Mouse (Mus musculus): ENCODE results near the gene Olfr38. TPM values are rescaled to one million over a fixed set of nuclear protein-coding genes. Genes with fewer than 3 reads are reported as not detected.

Gene Olfr38
- polyA plus RNA-seq (2016; fragmentation: Nextera tagmentation; extraction: Ambion mirVana): not detected in 2 replicates

DNA sequence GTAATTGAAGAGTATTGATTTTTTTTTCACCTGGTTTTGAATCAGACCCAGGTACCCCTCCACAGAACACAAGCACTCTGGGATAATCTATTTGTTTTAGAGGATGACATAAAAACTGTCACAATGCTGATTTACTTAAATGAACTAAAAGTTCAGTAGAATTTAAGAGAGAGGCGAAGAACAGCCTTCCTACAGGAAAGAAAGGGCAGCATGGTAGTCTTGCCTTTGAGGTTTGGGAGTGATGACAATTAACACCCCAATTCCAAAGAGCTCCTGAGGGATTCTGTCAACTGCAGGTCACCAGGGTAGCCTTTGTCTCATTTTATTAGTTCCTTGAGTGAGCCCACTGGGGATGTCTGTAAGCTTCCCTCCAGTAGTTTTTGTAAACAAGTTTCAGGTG is at the start of gene Olfr38:
TSS of gene Olfr38 (plus strand) at position 301 of the 400 bp plus-strand sequence.
- H3K4me3 ChIP-seq: no peak within 1 kb of the TSS
- WGBS: 48% methylated on average over 1 of the region's 1 CpGs
- no peaks in the 10 kb centered on the region for H3K27me3 ChIP-seq (replicated peaks)
- no peaks in the 10 kb centered on the region for H3K4me1 ChIP-seq
- no peak within 1 kb of the TSS for H3K9ac ChIP-seq
- H3K27ac ChIP-seq: no peak within 1 kb of the TSS
- H3K4me2 ChIP-seq (replicated peaks): no peak within 1 kb of the TSS
- H3K36me3 ChIP-seq: no peaks in the 10 kb centered on the region
- ATAC-seq (ENCODE audit: low FRiP score, low read depth): no peak
- no peaks in the 10 kb centered on the region for H3K9me3 ChIP-seq

GRCm38 (mm10) chr6:42709291-42710211 is 46.7 kb upstream of the Olfr38 start, which contains the start of gene Tcaf1:
Gene Tcaf1 (minus strand): TSS chr6:42710088.
- WGBS: under 1% methylated on average over 28 of the region's 28 CpGs
- H3K27me3 ChIP-seq (replicated peaks): no peaks in the 10 kb centered on the region
- ATAC-seq (ENCODE audit: low FRiP score, low read depth): peak; percentile 99
- no peaks in the 10 kb centered on the region for H3K9me3 ChIP-seq
- H3K9ac ChIP-seq: peak within 1 kb of the TSS; percentile 75
- peak within 1 kb of the TSS; percentile 72 for H3K27ac ChIP-seq
- peaks cover 14% of the 10 kb centered on the region; the same call in 1 of the 2 replicates for H3K4me1 ChIP-seq
- H3K36me3 ChIP-seq: no peaks in the 10 kb centered on the region
- H3K4me2 ChIP-seq (replicated peaks): peak within 1 kb of the TSS; percentile 74
- H3K4me3 ChIP-seq: peak within 1 kb of the TSS; percentile 52

DNA sequence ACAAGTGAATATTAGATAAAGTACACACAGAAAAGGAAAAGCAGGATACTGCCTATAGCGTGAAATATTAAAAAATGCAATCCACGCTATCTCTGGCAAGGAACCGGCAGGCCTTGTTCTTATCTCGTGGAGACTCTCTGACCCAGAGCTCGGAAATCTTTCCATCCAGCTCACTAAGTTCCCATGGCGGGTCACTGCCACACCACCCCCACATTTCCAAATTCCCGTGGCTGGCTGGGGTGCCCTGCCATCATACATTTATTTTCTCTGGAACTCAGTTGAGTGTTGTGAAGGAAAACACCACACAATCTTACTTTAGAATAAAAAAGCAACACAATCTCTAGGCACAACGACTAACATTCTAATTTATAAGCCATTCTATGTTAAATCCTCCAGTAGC is 41.5 kb upstream of the Olfr38 start:
- no peak for ATAC-seq (ENCODE audit: low FRiP score, low read depth)
- no peak overlapping the region for H3K9ac ChIP-seq
- H3K4me2 ChIP-seq (replicated peaks): no peak overlapping the region
- H3K36me3 ChIP-seq: no peaks in the 10 kb centered on the region
- no peaks in the 10 kb centered on the region for H3K9me3 ChIP-seq
- no peaks in the 10 kb centered on the region for H3K4me1 ChIP-seq
- no peaks in the 10 kb centered on the region for H3K27me3 ChIP-seq (replicated peaks)
- no peak overlapping the region for H3K27ac ChIP-seq
- no peak overlapping the region for H3K4me3 ChIP-seq
- 77% methylated on average over 8 of the region's 8 CpGs for WGBS

DNA sequence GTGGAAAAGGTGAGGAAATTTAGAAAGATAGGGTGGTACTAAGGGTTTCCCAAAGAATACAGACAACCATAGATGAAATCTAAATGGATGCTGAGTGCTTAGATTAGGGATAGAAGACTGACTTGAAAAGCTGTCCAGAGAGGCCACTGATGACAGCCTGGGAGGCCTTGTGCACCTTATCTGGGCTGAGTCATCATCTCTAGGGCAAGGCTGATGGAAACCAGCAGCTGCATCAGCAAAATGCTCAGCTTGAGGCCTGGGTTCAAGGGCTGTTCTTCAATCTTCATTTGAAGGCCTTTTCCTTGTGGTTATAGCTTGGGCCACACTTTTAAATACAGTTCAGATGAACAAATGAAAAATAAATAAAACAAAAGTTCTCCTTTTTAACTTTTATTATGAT is 38.2 kb upstream of the Olfr38 start:
- Histone ChIP-seq H3K4me1 (no peaks in the 10 kb centered on the region), H3K36me3 (no peaks in the 10 kb centered on the region), H3K27me3 (replicated peaks) (no peaks in the 10 kb centered on the region), H3K4me2 (replicated peaks) (no peak overlapping the region), H3K9me3 (no peaks in the 10 kb centered on the region), H3K4me3 (no peak overlapping the region), H3K27ac (no peak overlapping the region), H3K9ac (no peak overlapping the region)
- no peak for ATAC-seq (ENCODE audit: low FRiP score, low read depth)

DNA sequence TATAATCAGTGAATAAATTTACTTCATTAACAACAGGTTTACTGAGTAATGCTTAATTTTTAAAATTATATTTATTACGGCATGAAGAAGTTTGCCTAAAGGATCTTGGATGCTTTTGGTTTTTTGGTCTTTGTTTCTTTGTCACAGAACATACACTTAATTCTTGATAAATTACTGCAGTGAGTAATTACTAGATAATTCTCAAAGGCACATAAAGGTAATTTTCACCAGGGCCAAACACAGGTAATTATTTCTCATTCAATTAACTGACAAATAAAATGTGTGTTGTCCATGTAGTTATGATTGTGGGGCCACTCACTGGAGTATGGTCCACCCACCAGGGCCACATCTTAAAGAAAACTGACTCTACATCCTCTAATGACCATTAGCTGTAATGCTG is 17.1 kb upstream of the Olfr38 start, which contains the start of gene Olfr453:
TSS of gene Olfr453 (plus strand) at position 301 of the 400 bp plus-strand sequence.
- no peak for ATAC-seq (ENCODE audit: low FRiP score, low read depth)
- no peaks in the 10 kb centered on the region for H3K9me3 ChIP-seq
- whole genome bisulfite sequencing: 96% methylated on average over 1 of the region's 1 CpGs
- no peak within 1 kb of the TSS for H3K9ac ChIP-seq
- H3K27me3 ChIP-seq (replicated peaks): no peaks in the 10 kb centered on the region
- no peak within 1 kb of the TSS for H3K27ac ChIP-seq
- H3K4me3 ChIP-seq: no peak within 1 kb of the TSS
- H3K36me3 ChIP-seq: no peaks in the 10 kb centered on the region
- no peak within 1 kb of the TSS for H3K4me2 ChIP-seq (replicated peaks)
- H3K4me1 ChIP-seq: no peaks in the 10 kb centered on the region

- Histone ChIP-seq H3K36me3 (no peaks in the 10 kb centered on the region), H3K9me3 (no peaks in the 10 kb centered on the region), H3K4me2 (replicated peaks) (no peak overlapping the region), H3K4me3 (no peak overlapping the region), H3K27me3 (replicated peaks) (no peaks in the 10 kb centered on the region), H3K4me1 (no peaks in the 10 kb centered on the region), H3K9ac (no peak overlapping the region), H3K27ac (no peak overlapping the region)
- 82% methylated on average over 5 of the region's 5 CpGs for WGBS
- no peak for ATAC-seq (ENCODE audit: low FRiP score, low read depth)
Observed at GRCm38 (mm10) chr6:42742303-42742702, 13.9 kb upstream of the Olfr38 start.

GRCm38 (mm10) chr6:42747846-42748245 is 8.4 kb upstream of the Olfr38 start:
- Histone ChIP-seq H3K9me3 (no peaks in the 10 kb centered on the region), H3K27ac (no peak overlapping the region), H3K27me3 (replicated peaks) (no peaks in the 10 kb centered on the region), H3K4me2 (replicated peaks) (no peak overlapping the region), H3K9ac (no peak overlapping the region), H3K4me3 (no peak overlapping the region), H3K4me1 (no peaks in the 10 kb centered on the region), H3K36me3 (no peaks in the 10 kb centered on the region)
- ATAC-seq (ENCODE audit: low FRiP score, low read depth): no peak

DNA sequence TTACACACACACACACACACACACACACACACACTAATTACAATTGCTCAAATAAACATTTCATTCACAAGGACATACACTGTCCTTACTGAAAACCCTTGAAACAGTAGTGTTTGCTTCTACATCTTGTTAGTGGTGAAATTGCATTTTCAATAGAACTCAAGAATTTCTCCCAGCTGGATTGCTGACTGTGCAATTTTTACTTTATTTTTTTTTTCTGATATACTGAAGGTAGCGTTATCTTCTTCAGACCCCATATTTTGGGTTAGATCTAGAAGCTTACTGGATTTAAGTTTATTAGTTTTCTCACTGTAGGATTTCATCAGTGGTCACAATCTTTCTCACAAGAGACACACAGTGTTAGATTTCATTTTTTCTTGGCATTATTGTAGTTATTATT is 20.9 kb downstream of the Olfr38 start:
- no peaks in the 10 kb centered on the region for H3K9me3 ChIP-seq
- H3K9ac ChIP-seq: no peak overlapping the region
- no peaks in the 10 kb centered on the region for H3K4me1 ChIP-seq
- H3K27ac ChIP-seq: no peak overlapping the region
- no peak for ATAC-seq (ENCODE audit: low FRiP score, low read depth)
- no peaks in the 10 kb centered on the region for H3K36me3 ChIP-seq
- 92% methylated on average over 1 of the region's 1 CpGs for WGBS
- no peak overlapping the region for H3K4me3 ChIP-seq
- no peaks in the 10 kb centered on the region for H3K27me3 ChIP-seq (replicated peaks)
- no peak overlapping the region for H3K4me2 ChIP-seq (replicated peaks)

GRCm38 (mm10) chr6:42784793-42785192 is 28.6 kb downstream of the Olfr38 start, which contains the start of gene Olfr452:
Gene Olfr452 (plus strand): TSS chr6:42785093.
- Histone ChIP-seq H3K4me2 (replicated peaks) (no peak within 1 kb of the TSS), H3K4me1 (no peaks in the 10 kb centered on the region), H3K4me3 (no peak within 1 kb of the TSS), H3K9ac (no peak within 1 kb of the TSS), H3K9me3 (no peaks in the 10 kb centered on the region), H3K27ac (no peak within 1 kb of the TSS), H3K36me3 (no peaks in the 10 kb centered on the region), H3K27me3 (replicated peaks) (no peaks in the 10 kb centered on the region)
- ATAC-seq (ENCODE audit: low FRiP score, low read depth): no peak

DNA sequence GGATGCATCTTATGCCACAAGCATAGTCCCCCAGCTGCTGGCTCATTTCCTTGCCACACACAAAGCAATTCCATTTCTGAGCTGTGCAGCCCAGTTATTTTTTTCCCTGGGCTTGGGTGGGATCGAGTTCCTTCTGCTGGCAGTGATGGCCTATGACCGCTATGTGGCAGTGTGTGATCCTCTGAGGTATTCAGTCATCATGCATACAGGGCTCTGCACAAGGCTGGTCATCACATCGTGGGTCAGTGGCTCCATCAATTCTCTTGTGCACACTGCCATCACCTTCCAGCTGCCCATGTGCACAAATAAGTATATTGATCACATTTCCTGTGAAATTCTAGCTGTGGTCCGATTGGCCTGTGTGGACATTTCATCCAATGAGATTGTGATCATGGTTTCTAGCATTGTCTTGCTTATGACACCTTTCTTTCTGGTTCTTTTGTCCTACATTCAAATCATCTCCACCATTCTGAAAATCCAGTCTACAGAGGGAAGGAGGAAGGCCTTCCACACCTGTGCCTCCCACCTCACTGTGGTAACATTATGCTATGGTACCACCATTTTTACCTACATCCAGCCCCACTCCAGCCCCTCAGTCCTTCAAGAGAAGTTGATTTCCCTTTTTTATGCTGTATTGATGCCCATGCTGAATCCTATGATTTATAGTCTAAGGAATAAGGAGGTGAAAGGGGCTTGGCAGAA is 34.2 kb downstream of the Olfr38 start:
- H3K27ac ChIP-seq: no peak overlapping the region
- H3K4me2 ChIP-seq (replicated peaks): no peak overlapping the region
- H3K4me1 ChIP-seq: no peaks in the 10 kb centered on the region
- no peak overlapping the region for H3K9ac ChIP-seq
- H3K36me3 ChIP-seq: no peaks in the 10 kb centered on the region
- no peaks in the 10 kb centered on the region for H3K9me3 ChIP-seq
- no peaks in the 10 kb centered on the region for H3K27me3 ChIP-seq (replicated peaks)
- 46% methylated on average over 4 of the region's 4 CpGs for WGBS
- peak; percentile 66 for ATAC-seq (ENCODE audit: low FRiP score, low read depth)
- H3K4me3 ChIP-seq: no peak overlapping the region

GRCm38 (mm10) chr6:42790949-42791556 is 34.8 kb downstream of the Olfr38 start:
- Histone ChIP-seq H3K4me3 (no peak overlapping the region), H3K27me3 (replicated peaks) (no peaks in the 10 kb centered on the region), H3K9ac (no peak overlapping the region), H3K27ac (no peak overlapping the region), H3K4me1 (no peaks in the 10 kb centered on the region), H3K36me3 (no peaks in the 10 kb centered on the region), H3K4me2 (replicated peaks) (no peak overlapping the region), H3K9me3 (no peaks in the 10 kb centered on the region)
- WGBS: 78% methylated on average over 9 of the region's 9 CpGs
- no peak for ATAC-seq (ENCODE audit: low FRiP score, low read depth)

DNA sequence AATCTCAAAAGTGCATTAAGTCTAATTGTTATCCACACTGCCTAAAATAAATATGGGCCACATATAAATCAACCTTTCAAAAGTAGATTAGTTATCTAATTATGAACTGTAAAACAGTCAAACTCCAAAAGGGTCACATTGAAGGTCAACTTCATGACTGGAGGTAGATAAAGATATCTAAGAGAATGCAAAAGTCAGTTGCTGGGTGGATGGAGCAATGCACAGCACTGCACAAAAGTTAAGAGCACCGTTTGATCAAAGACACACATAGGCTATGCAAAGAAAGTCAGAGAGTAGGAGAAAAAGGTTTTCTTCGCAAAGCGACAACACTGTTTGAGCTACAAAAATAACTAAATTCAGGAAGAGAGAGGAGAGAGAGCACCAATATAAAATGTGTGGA is 38.8 kb downstream of the Olfr38 start:
- H3K9me3 ChIP-seq: no peaks in the 10 kb centered on the region
- no peak for ATAC-seq (ENCODE audit: low FRiP score, low read depth)
- no peak overlapping the region for H3K4me2 ChIP-seq (replicated peaks)
- H3K27ac ChIP-seq: no peak overlapping the region
- 95% methylated on average over 3 of the region's 3 CpGs for WGBS
- no peaks in the 10 kb centered on the region for H3K36me3 ChIP-seq
- no peaks in the 10 kb centered on the region for H3K4me1 ChIP-seq
- no peaks in the 10 kb centered on the region for H3K27me3 ChIP-seq (replicated peaks)
- H3K9ac ChIP-seq: no peak overlapping the region
- H3K4me3 ChIP-seq: no peak overlapping the region

Data from neural tube, embryonic 12.5 days (tissue).